Mouse (Mus musculus): ENCODE results near the gene Ntsr2. TPM values are rescaled to one million over a fixed set of nuclear protein-coding genes. Genes with fewer than 3 reads are reported as not detected.

The Ntsr2 gene
- polyA plus RNA-seq (2012; rRNA removed; ENCODE audit: low replicate concordance): 12.2 and 17.1 TPM in 2 replicates

GRCm38 (mm10) chr12:16653332-16654093, at the start of gene Ntsr2:
Gene Ntsr2, plus strand, starts transcription at chr12:16653382.

DNA sequence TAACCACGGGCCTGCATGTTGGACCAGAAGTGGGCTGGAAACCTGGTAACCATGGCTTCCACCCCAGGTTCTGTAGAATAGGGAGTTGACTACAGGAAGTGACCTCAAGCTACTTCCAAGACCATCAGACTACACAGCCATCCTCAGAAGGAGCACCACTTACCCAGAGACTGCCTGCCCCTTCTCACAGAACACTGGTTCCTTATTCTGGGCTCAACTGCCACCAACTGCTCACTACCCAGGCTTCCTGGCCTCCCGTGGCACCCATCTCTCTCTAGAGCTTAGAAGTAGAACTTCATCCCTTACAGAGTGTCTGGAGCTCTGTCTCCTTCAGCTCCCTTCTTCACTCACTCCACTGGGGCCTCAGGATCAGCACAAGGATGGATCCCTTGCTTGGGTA, 42.2 kb upstream of the Ntsr2 start, which contains the start of gene Lpin1:
Gene Lpin1, minus strand, starts transcription at position 31 of the 400 bp plus-strand sequence.

Other genes with a start within 250 kb of the Ntsr2 start
- gene Lpin1, start 42.4 kb upstream of the Ntsr2 start, polyA plus RNA-seq (2012; rRNA removed; ENCODE audit: low replicate concordance): 75.5 and 123 TPM in 2 replicates
- 1.2 and 2.1 TPM in 2 replicates for gene Greb1, start 147.5 kb downstream of the Ntsr2 start, polyA plus RNA-seq (2012; rRNA removed; ENCODE audit: low replicate concordance)
- gene E2f6, start 157.6 kb downstream of the Ntsr2 start, polyA plus RNA-seq (2012; rRNA removed; ENCODE audit: low replicate concordance): 15.2 and 37.1 TPM in 2 replicates
- 3.5 and 12.1 TPM in 2 replicates for gene Rock2, start 241.5 kb downstream of the Ntsr2 start, polyA plus RNA-seq (2012; rRNA removed; ENCODE audit: low replicate concordance)

All from mammary gland, adult 2 months (tissue).